Mouse (Mus musculus): ENCODE measurements around the gene Sec24a. TPM values are rescaled to one million over a fixed set of nuclear protein-coding genes. Genes with fewer than 3 reads are reported as not detected.
A peak's percentile ranks its signal among the peaks of the same experiment; 100 is the strongest.
"Not testable (repeated sequence)": the region's sequence is repeated elsewhere in the genome, so short reads cannot be mapped to it uniquely, and the experiment has no call there.

Gene Sec24a
- polyA plus RNA-seq, 1 experiment: 15.6 TPM

DNA sequence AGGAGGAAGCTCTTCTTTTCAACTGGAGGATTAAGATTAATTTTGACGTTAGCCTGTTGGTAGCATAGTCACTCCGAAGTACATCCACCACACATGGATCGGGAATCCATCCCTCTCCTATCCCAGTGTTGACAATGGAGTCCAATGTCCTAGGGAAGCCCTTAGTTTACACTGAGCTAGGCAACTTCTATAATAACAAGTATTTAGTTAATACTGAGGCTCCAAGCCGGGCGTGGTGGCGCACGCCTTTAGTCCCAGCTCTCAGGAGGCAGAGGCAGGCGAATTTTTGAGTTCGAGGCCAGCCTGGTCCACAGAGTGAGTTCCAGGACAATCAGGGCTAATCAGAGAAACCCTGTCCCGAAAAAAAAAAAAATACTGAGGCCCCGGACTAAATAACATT, 6.4 kb downstream of the Sec24a start:
- no peak for DNase-seq
- WGBS: 86% methylated on average over 11 of the region's 11 CpGs

DNA sequence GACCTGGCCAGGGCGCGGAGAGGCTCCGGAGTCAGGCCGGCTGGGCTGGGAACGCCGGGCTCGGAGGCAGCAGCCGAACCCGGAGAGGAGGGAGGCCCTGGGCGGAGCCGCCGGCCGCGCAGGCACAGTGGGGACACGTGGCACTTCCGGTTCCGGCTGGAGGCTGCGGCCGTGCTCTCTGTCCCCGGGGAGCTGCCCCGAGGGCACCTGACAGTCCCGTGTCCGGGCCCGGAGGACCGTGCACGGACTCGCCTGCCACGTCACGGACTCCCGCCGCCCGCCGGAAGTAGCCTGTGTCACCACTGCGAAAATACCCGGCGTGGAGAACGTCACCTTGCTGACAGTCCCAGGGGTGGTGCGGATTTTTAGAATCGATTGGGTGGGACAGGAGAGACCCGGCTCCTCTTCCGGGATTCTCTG, 7.1 kb downstream of the Sec24a start:
- no peaks in the 10 kb centered on the region for H3K27me3 ChIP-seq (ENCODE audit: control insufficient read depth, insufficient read depth, low read length)
- WGBS: under 1% methylated on average over 41 of the region's 41 CpGs
- H3K36me3 ChIP-seq (ENCODE audit: control insufficient read depth, insufficient read depth, low read length): no peaks in the 10 kb centered on the region
- H3K4me1 ChIP-seq (replicated peaks; ENCODE audit: control insufficient read depth, insufficient read depth, low read length): peaks cover 7% of the 10 kb centered on the region
- H3K27ac ChIP-seq (ENCODE audit: control insufficient read depth, insufficient read depth, low read length): peak overlapping the region; percentile 10; the same call in 1 of the 2 replicates
- no peak for TF ChIP-seq CTCF (IDR thresholded peaks at IDR 0.05; ENCODE audit: borderline replicate concordance, control insufficient read depth, extremely low read depth, insufficient read depth, low read length, poor library complexity)
- TF ChIP-seq POLR2A (IDR thresholded peaks at IDR 0.05; ENCODE audit: control insufficient read depth, extremely low read depth, insufficient read depth, low read length, poor library complexity): peak; percentile 64; the same call in 1 of the 2 replicates
- peak overlapping the region; percentile 90 for H3K4me3 ChIP-seq (ENCODE audit: control insufficient read depth, insufficient read depth, low read length)
- DNase-seq: peak; percentile 82

More for the DNA sequence above, 6.4 kb downstream of the Sec24a start:
- Histone ChIP-seq H3K27me3 (ENCODE audit: control insufficient read depth, insufficient read depth, low read length) (no peaks in the 10 kb centered on the region), H3K4me3 (ENCODE audit: control insufficient read depth, insufficient read depth, low read length) (peak overlapping the region; percentile 90), H3K36me3 (ENCODE audit: control insufficient read depth, insufficient read depth, low read length) (no peaks in the 10 kb centered on the region), H3K4me1 (replicated peaks; ENCODE audit: control insufficient read depth, insufficient read depth, low read length) (peaks cover 7% of the 10 kb centered on the region), H3K27ac (ENCODE audit: control insufficient read depth, insufficient read depth, low read length) (peak overlapping the region; percentile 10; the same call in 1 of the 2 replicates)
- TF ChIP-seq CTCF (IDR thresholded peaks at IDR 0.05; ENCODE audit: borderline replicate concordance, control insufficient read depth, extremely low read depth, insufficient read depth, low read length, poor library complexity): no peak
- no peak for TF ChIP-seq POLR2A (IDR thresholded peaks at IDR 0.05; ENCODE audit: control insufficient read depth, extremely low read depth, insufficient read depth, low read length, poor library complexity)

DNA sequence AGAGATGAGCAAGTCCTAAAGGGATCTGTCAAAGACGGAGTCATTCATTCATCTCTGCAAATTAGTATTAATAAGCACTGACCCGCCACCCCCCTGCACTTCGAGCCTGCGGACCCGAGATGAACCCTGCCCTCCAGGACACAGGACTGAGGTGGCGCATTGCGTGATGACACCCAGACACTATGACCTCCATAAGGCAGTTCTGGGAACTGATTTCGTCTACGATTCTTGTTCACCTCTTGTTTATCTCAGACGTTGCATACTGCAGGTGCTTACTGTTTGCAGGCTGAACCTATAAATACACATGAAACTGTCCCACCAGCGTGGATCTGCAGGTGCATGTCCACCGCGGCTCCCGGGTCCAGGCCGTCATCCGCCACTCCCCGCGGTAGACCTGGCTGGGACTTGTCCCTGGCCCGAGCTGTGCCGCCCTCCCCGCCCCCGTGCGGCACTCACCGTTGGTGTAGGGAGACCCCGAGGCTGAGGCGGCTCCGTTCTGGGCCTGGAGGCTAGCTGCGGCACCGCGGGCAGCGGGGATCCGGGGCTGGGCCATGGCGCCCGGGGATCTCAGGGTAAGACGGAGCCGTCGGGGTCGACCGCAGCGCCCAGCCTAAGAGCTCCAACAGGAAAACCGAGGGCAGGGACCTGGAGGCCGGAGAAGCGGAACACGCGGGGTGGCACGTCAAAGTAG, 7.7 kb downstream of the Sec24a start:
- H3K4me3 ChIP-seq (ENCODE audit: control insufficient read depth, insufficient read depth, low read length): peak overlapping the region; percentile 90
- peaks cover 7% of the 10 kb centered on the region for H3K4me1 ChIP-seq (replicated peaks; ENCODE audit: control insufficient read depth, insufficient read depth, low read length)
- peak; percentile 56 for DNase-seq
- 3% methylated on average over 46 of the region's 46 CpGs for WGBS
- H3K27me3 ChIP-seq (ENCODE audit: control insufficient read depth, insufficient read depth, low read length): no peaks in the 10 kb centered on the region
- TF ChIP-seq CTCF (IDR thresholded peaks at IDR 0.05; ENCODE audit: borderline replicate concordance, control insufficient read depth, extremely low read depth, insufficient read depth, low read length, poor library complexity) (no peak), POLR2A (IDR thresholded peaks at IDR 0.05; ENCODE audit: control insufficient read depth, extremely low read depth, insufficient read depth, low read length, poor library complexity) (no peak)
- no peak overlapping the region for H3K27ac ChIP-seq (ENCODE audit: control insufficient read depth, insufficient read depth, low read length)
- no peaks in the 10 kb centered on the region for H3K36me3 ChIP-seq (ENCODE audit: control insufficient read depth, insufficient read depth, low read length)

DNA sequence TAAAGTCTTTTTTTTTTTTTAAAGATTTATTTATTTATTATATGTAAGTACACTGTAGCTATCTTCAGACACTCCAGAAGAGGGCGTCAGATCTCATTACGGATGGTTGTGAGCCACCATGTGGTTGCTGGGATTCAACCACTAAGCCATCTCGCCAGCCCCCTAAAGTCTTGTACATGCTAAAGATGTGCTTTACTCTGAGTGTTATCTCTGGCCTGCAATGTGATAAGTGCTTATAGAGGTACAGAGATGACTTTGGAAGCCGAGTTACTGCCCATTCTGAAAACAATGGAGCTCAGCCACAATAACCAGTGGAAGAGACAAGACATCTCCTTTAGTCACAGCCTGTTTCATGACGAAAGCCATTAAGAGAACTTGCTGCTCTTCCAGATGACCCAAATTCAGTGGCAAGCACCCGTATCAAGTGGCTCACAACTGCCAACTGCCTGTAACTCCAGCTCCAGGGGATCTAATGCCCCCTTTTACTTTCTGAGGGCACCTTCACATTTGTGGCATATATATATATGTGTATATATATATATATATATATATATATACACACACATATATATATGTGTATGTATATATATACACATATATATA, 11.7 kb downstream of the Sec24a start:
- 92% methylated on average over 6 of the region's 6 CpGs for WGBS

DNA sequence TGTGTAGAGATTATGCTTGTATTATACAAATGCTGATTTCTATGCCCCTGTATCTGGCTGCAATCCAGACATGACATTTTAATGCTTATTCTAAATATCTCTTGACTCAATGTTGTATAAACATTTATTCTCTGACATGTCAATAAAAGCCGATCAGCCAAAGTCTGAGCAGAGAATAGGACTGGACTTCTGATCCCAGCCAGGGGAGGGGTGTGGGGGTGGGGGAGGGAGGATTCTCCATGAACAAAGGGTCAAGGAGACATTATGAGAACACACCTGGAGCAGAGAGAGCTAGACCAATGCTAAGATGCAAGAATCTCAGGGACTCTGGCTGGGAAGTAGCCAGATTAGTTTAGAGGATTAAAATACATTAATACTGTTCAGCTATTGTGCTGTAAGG, 17.3 kb downstream of the Sec24a start:
- WGBS: 100% methylated on average over 1 of the region's 1 CpGs
- TF ChIP-seq POLR2A (IDR thresholded peaks at IDR 0.05; ENCODE audit: control insufficient read depth, extremely low read depth, insufficient read depth, low read length, poor library complexity) (no peak), CTCF (IDR thresholded peaks at IDR 0.05; ENCODE audit: borderline replicate concordance, control insufficient read depth, extremely low read depth, insufficient read depth, low read length, poor library complexity) (no peak)
- peaks cover 20% of the 10 kb centered on the region for H3K36me3 ChIP-seq (ENCODE audit: control insufficient read depth, insufficient read depth, low read length)
- H3K27me3 ChIP-seq (ENCODE audit: control insufficient read depth, insufficient read depth, low read length): no peaks in the 10 kb centered on the region
- no peak overlapping the region for H3K27ac ChIP-seq (ENCODE audit: control insufficient read depth, insufficient read depth, low read length)
- H3K4me3 ChIP-seq (ENCODE audit: control insufficient read depth, insufficient read depth, low read length): no peak overlapping the region
- DNase-seq: no peak
- H3K4me1 ChIP-seq (replicated peaks; ENCODE audit: control insufficient read depth, insufficient read depth, low read length): no peaks in the 10 kb centered on the region

More for the DNA sequence above, 11.7 kb downstream of the Sec24a start:
- not testable (repeated sequence) for H3K27ac ChIP-seq (ENCODE audit: control insufficient read depth, insufficient read depth, low read length); H3K4me1 ChIP-seq (replicated peaks; ENCODE audit: control insufficient read depth, insufficient read depth, low read length); H3K27me3 ChIP-seq (ENCODE audit: control insufficient read depth, insufficient read depth, low read length); DNase-seq; H3K4me3 ChIP-seq (ENCODE audit: control insufficient read depth, insufficient read depth, low read length); H3K36me3 ChIP-seq (ENCODE audit: control insufficient read depth, insufficient read depth, low read length)

DNA sequence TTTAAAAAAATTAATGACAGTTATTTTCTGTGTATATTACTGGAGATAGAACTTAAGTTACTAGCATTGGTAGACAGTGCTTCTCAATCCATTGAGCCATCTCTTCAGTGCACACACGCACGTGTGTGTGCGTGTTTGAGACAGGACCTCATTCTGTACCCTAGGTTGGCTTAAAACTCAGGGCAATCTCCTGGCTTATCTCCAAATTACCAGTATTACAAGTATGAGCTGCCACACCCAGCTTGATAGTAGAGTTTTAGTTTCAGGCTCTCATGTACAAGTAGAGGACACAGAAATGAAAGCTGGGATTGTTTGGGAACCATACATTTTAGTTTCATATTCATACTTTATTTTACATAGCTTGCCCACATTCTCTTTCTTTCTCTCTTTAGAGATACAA, 22.7 kb downstream of the Sec24a start:
- TF ChIP-seq POLR2A (IDR thresholded peaks at IDR 0.05; ENCODE audit: control insufficient read depth, extremely low read depth, insufficient read depth, low read length, poor library complexity): no peak
- no peak for TF ChIP-seq CTCF (IDR thresholded peaks at IDR 0.05; ENCODE audit: borderline replicate concordance, control insufficient read depth, extremely low read depth, insufficient read depth, low read length, poor library complexity)
- no peaks in the 10 kb centered on the region for H3K27me3 ChIP-seq (ENCODE audit: control insufficient read depth, insufficient read depth, low read length)
- peaks cover 20% of the 10 kb centered on the region for H3K36me3 ChIP-seq (ENCODE audit: control insufficient read depth, insufficient read depth, low read length)
- no peak overlapping the region for H3K27ac ChIP-seq (ENCODE audit: control insufficient read depth, insufficient read depth, low read length)
- over 99% methylated on average over 3 of the region's 3 CpGs for WGBS
- no peak overlapping the region for H3K4me3 ChIP-seq (ENCODE audit: control insufficient read depth, insufficient read depth, low read length)
- H3K4me1 ChIP-seq (replicated peaks; ENCODE audit: control insufficient read depth, insufficient read depth, low read length): no peaks in the 10 kb centered on the region
- DNase-seq: no peak

All from thymus, adult 2 months (tissue).